Mouse (Mus musculus) retina, embryonic 14.5 days (tissue): ENCODE results near the gene Ppp2r5d.
A peak's percentile ranks its signal among the peaks of the same experiment; 100 is the strongest.

ENCODE experiments used
- DNase-seq: peaks from one replicate; pipeline ENCODE4 v3.0.0-alpha.2; 2015; ENCODE audit warnings: low spot score

The Ppp2r5d gene

DNA sequence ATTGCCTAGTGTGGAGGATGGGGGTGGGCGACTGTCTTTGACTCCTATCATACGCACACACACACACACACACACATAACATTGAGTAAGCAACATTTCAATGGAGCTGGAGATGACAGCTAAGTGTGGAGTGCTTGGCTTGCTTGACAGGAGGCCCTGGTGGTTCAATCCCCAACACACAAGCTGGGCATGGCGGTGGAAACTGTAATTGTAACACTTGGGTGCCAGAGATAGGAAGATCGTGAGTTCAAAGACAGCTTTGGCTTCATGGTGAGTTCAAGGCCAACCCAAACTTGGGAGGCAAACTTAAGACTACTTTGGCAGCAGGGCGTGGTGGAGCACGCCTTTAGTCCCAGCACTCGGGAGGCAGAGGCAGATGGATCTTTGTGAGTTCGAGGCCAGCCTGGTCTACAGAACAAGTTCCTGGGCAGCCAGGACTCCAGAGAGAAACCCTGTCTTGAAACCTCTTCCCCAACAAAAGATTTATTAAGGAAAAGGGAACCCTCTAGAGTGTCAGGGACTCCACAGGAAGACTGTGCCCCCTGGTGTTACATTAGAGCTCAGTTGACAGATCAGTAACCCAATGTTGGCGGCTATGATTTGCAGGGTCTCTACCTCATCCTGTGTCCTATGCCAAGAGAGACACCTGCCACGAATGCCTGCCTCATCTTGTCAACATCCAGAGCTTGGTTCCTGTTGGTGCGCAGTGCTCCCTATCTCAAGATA is 10.0 kb upstream of the Ppp2r5d start:
- DNase-seq: no peak

DNA sequence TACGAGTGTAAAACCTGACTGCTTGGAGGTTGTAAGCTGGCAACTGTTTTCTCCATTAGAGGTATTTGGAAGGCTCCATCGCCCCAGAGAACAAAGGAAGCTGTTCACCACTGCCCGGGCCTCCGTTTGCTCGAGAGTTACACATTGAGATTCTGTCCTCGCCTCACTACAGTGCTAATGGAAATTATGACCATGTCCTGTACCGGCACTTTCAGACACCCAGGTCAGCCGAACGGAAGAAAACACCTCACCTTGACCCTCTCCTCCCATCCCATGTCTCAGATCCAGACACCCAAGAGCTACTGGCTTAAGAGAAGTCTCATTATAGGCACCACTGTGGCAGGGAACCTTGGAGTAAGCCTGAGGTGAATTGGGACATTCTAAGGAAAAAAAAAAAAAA is 8.9 kb upstream of the Ppp2r5d start:
- no peak for DNase-seq

DNA sequence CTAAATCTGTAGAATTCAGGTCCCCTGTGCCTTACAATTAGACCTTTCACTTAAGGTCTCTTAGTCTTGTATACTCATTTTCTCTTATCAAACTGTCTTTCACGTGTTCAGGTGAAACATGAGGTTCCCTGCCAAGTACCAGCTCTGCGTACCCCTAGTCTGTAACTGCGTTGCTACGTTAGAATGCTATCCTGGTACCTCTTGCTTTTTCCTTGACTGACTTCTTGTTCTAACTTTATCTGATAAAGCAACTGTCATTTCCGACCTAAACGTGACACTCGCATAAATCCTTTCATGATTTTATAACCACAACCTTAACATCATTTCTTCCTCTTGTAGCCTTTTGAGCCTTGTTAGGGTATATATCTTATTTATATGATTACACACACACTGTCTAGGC is 7.5 kb upstream of the Ppp2r5d start:
- no peak for DNase-seq

DNA sequence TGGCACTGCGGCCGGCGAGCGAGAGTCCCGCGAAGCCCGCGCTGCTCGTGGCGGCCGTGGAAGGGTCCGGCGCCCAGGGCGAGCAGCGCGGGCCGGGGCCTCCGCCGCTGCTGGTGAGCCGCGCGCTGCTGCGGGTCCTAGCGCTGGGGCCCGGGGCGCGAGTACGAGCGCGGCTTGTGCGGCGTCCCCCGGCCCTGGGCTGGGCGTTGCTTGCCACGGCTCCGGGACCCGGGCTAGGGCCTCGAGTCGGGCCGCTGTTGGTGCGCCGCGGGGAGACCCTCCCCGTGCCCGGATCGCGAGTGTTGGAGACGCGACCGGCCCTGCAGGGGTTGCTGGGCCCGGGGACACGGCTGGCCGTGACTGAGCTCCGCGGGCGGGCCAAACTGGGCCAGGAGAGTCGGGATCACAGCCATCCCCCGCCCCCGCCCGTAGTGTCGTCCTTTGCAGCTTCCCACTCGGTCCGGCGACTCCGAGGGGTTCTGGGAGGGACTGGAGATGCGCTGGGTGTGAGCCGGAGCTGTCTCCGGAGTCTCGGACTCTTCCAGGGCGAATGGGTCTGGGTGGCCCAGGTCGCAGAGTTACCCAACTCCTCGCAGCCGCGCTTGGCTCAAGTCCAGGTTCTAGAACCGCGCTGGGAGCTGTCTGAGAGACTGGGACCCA is 6.8 kb upstream of the Ppp2r5d start:
- DNase-seq: no peak

DNA sequence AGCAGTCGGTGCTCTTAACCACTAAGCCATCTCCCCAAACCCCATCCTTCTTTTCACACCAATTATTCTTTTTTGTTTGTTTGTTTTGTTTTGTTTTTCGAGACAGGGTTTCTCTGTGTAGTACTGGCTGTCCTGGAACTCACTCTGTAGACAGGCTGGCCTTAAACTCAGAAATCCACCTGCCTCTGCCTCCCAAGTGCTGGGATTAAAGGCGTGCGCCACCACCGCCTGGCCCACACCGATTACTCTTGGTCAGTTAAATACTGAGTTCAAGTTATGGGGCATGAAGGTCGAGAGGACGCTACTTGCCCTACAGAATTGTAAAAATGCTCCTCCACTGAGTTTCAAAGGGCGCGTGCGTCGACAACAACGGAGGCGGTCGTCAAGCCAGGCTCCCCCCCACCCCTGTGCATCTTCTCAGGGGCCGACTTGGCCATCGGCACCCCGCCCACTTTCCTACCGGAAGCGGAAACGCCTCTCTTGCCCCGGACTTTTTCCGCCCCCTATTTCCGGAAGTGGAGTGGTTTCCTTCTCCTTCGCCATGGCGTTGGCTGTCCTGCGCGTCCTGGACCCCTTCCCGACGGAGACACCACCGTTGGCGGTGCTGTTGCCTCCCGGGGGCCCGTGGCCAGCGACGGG is 6.2 kb upstream of the Ppp2r5d start, which contains the start of gene Pex6:
Pex6 (plus strand) TSS at position 505 of the 639 bp plus-strand sequence.
- peak; percentile 96 for DNase-seq

DNA sequence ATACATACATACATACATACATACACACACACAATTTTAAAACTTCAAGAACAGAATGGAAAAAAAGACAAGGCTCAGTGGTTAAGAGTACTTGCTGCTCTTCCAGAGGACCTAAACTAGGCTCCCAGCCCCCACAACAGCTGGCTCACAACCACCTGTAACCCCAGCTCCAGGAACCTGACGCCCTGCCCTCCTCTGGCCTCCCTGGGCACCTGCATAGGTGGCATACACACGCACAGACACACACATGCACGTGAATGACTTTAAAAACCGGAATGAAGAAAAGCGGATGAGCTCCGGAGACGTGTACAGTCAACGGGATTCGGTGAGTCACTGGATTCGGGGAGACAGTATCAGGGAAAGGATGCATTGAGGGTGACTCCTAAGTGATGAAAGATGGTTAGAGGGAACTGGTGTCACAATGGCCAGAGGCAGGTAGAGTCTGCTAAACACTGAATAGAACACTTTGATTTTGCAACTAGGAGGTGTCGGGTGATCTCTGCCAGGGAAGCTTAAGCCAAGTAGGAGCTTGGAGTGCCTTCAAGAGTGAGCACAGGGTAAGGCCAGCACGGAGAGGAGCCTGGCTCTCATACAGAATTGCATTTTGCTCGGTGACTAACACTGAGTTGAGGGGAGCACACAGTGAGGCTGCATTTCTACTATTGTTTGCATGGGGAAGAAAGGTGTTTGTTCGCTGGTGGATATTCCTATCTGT is 1.6 kb upstream of the Ppp2r5d start:
- DNase-seq: no peak

DNA sequence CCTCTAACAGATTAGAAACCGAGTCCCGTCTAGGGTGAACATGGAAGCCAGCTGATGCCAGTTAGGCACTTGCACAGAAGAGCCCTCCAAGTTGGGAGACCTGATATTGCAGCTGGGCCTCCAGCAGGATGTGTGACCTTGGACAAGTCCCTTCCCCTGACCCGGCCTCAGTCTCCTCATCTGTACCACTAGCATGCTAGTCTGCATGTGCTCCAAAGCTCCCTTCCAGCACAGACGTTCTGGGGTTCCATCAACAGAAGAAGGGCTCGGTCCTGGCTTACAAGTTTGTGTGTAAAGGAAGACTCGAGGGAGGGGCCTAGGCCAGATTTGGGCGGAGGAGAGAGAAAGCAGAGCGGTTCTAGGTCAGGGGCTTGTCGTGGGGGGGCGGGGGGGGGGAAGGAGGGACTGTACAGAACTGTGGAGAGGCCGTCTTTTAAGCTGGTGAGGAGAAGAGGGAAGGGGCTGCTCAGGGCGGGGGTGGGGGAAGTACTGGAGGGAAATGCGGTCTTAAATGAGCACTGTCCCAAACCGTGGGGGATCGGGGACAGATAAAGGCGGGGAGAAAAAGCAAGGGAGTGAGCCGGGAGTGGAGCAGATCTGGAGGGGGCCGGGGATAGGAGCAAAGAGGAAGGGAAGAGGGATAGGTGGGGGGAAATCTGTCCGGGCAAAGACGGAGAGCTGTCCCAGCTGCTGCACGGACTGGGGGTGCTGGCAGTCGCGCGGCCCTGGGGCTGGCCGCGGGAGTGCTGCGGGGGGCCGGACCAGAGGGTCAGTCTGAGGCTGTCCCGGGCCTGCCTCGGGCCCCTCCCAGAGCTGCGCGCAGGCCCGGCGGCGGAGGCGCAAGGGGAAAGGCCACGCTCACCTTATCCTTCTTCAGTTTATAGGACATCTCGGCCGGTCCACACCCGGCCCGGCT is 682 bp downstream of the Ppp2r5d start:
- DNase-seq: no peak

DNA sequence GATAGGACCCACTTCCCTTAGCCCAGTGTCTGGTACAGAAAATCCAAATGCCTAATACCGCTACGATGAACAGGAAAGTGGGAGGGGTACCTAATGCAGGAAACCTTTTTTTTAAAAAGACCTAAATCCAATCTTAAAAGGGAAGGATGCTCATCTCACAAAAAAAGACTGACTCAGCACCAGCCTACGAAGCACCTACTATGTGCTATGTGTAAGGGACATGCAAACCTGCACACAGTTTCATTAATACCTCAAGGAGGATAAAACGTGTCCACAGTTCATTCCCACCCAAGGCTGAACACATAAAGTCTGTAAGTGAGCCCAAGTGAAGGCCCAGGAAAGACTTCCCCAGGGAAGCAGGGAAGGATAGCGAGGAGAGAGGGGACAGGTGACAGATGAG is 2.4 kb downstream of the Ppp2r5d start:
- DNase-seq: no peak

DNA sequence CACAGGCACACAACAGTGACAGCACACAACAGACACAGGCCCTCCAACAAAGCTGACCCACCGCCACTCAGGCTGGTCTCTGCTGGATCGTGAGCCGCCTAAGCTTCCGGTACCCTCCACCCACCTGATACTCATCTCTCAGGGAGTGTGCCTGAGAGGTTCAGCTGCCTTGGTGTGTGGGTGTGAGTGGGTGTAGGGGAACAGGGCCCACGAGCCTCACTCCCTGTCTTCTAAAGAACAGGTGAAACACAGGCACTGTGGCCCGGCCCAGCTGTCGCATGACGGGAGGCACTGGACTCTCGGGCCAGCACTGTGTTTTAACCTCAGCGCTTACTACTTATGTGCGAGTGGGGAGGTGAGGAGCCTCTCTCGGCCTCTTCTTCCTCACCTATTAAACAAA is 2.8 kb downstream of the Ppp2r5d start:
- DNase-seq: no peak

DNA sequence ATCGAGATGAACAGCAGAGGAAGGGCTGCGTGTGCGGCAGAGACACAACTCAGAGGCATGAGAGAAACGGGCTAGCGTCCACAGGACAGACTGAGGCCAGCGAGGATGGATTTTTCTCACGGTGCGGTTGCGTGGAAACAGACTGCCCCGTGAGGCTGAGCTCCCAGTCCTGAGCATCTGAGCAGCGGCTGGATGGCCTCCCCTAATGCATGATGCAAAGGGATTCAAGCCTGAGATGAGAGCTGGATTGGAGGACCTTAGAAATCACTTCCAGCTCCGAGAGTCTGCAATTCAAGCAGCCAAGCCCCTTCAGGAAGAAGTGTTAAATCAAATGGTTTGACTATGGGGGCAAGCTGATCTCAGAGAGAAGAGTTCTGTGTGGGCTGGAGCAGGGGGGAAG is 3.4 kb downstream of the Ppp2r5d start:
- DNase-seq: no peak

DNA sequence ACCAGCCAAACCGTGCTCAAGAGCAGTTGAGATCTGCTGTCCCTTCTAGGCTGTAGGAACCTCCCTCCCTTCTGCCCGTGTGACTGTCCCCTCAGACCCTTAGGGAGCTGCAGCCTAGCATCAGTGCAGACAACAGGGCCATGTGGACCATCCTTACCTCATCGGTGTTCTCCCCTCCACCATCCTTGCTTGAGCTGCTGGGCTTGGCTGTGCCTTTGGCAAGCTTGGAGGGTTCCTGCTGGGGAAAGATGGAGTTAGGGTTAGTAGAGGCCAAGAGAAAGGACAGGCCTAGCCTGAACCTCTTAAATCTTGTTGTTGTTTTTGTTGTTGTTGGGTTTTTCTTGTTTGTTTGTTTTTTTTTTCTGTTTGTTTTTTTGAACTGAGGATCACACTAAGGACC is 5.0 kb downstream of the Ppp2r5d start:
- no peak for DNase-seq

DNA sequence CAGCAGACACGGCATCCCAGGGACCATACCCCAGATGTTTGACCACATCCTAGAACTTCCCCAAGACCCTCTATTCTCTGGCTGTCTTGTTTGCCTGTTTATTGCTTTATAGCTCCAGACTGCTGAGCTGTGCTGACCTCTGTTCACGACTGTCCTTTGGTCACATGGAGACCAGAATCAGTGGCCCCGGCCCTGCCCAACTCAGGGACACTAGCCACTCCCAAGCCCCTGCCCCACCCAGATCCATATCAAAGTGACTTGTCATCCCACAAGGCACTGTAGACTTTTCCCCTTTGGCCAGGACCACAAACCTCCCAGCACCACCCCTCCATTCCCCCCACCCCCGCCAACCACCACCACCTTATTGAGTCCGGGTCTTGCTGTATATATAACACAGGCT is 5.7 kb downstream of the Ppp2r5d start:
- no peak for DNase-seq

DNA sequence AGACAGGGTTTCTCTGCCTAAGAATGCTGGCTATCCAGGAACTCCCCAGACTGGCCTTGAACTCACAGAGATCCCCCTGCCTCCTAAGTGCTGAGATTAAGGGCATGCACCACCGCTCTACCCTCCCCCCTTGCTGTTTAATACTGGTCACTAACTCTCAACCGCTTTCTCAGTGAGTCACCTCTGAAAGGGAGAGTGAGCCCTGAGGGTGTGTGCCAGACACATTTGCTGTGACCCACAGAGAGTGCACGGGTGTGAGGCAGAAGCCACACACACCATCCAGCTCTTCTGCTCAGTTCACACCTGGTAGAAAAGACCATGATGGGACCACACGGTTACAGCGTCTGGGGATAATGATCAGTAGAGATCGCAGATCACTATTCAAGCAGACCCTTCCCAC is 6.4 kb downstream of the Ppp2r5d start:
- DNase-seq: no peak

DNA sequence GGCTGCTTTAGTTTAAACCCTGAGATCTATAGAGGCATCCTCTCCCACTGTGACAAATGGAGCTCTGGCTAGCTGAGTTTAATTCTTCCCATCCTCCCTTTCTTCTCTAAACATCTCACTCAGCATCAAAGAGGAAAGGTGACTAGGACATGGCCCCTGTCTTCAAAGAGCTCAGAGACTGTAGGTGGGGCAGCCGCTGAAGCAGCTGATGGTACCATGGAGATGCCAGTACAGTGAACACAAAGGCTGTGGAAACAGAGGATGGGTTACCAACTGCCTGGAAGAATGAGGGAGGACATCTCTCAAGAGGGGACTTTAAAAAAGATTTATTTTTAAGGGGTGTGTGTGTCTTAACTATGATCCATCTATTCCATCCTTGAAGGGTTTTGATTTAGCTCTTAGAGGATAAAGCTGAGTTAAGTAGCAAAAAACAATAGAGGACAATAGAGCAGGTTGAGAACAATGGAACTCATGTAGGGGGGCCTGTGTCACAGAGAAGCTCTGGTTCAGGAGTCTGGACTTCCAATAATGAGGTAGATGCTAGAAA is 10.3 kb downstream of the Ppp2r5d start:
- no peak for DNase-seq

DNA sequence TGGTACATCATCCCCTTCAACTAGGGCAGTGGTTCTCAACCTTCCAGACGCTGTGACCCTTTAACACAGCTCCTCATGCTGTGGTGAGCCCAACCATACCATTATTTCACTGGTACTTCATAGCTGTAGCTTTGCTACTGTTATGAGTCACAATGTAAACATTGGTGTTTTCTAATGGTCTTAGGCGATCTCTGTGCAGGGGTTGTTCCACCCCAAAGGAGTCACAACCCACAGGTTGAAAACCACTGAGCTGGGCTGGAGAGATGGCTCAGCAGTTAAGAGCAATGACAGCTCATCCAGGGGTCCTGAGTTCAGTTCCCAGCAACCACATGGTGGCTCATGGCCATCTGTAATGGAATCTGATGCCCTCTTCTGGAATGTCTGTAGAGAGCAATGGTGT is 13.5 kb downstream of the Ppp2r5d start:
- DNase-seq: no peak

DNA sequence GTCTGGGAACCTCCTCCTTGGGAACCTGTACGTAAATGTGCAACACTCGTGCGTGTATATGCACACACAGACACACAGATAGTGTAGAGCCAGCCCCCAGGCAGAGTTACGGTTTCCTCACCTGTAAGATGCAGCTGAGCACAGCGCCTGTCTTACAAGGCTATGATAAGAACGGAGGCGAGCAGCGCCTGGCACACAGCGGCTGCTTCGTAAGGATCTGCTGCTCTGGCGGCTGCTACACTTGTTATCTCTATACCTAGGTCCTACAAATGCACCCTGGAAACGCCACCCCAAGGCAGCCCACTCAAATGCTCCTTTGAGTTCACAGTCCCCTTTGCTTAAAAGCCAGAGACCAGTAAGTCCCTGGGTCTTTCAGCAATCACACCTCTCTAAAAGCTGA is 14.2 kb downstream of the Ppp2r5d start:
- no peak for DNase-seq

DNA sequence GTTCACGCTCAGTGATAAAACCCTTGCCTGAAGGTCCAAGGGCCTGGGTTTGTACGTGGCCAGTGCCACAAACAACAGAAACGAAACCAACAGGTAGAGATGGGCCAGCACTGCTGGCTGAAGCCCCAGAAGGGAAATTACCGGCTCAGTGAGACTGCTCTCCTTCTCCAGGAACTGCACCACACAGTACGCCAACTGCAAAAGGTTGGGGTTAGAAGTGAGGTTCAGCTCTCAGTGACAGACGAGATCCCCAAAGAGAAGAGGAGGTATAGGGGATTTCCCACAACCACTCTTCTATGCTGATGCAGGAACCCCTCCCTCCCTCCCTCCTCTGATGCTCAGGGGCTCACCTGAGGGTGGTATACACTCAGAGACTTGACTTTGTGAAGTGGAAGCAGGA is 19.0 kb downstream of the Ppp2r5d start:
- DNase-seq: no peak

DNA sequence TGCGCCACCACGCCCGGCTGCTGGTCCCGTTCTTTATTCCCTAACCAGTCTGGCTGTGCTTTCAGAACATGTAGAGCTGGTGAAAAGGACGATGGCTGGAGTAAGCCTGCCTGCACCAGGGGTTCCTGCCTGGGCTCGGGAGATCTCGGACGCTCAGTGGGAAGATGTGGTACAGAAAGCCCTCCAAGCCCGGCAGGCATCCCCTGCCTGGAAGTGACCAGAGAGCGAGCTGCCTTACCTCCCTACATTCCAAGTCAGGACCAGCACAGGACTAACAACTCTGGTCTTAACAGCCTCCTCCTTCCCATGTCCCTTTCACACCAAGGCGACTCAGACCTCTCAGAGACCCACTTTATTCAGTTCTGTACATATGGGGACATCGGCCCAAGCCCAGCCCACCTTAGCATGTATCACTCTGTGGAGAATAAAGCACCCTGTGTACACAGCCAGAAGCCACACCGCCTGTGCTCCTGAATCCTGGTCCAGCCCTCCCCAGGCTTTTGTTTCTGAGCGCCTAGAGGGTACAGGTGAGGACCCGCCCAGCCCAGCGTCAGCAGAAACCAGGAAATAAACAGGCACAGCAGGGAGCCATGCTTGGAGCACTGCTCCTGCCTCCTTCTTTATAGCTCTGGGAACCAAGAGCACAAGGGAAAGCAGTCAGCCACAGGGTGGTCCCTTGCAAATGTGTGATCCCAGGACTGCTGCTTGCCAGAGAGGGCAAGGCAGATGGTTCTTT is 22.1 kb downstream of the Ppp2r5d start:
- DNase-seq: no peak

DNA sequence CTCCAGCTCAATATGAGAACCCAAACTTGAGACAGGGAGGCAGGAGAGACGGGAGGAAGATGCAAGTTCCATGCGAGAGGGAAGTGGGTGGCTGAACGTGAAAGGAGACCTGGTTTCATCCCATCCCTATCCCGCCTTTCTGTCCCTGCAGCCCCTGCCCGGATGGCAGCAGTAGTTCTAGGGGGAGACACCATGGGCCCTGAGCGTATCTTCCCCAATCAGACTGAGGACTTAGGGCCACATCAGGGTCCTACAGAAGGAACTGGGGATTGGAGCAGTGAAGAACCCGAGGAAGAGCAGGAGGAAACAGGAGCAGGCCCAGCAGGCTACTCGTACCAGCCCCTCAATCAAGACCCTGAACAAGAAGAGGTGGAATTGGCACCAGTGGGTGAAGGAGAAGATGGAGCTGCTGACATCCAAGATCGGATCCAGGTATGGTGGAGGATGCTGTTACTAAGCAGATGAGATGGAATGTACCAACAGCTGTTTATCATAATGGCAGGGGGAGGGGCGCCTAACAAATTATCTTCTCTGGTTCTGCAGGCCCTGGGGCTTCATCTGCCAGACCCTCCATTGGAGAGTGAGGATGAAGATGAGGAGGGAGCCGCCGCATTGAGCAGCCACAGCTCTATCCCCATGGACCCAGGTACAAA is 23.3 kb downstream of the Ppp2r5d start:
- DNase-seq: no peak

DNA sequence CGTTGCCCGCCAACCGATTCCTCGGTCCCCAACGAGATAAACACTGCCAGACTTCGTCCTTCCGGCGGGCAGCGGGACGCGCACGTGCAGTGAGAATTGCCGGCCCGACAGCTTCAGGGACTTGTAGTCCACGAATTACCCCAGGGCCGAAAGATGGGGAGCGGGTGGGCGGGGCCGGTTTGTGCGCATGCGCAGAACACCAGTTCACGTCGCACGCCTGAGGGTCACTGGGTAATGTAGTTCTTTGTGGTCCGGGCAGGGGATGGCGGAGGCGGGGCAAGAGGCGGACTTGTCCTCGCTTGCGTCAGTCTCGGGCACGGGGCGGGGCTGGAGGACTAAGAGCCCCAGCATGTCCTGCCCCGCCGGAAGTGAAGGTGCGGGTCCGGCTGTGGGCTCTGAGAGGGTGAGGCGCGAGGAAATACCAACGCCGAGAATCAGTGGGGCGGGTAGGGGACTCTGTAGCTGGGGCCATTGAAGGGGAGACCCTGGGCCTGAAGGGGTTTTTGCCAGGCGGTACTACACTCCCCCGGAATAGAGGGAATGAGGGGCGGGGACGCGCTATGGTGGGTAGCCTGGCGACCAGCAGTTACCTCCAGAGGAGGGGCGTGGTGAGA is 24.0 kb downstream of the Ppp2r5d start, which contains the start of gene Klhdc3:
Klhdc3 (minus strand) TSS at position 155 of the 614 bp plus-strand sequence.
- DNase-seq: peak; percentile 98
